Mouse (Mus musculus) neural tube, embryonic 14.5 days (tissue): ENCODE data around the gene Actn3. TPM values are rescaled to one million over a fixed set of nuclear protein-coding genes. Genes with fewer than 3 reads are reported as not detected.

Experiments
- ATAC-seq: fragments of 200-750 bp; cut with Nextera tagmentation; 2 replicates; pipeline ENCODE4 v1.8.0; 2017; ENCODE audit warnings: low read depth, mild to moderate bottlenecking, moderate TSS enrichment, moderate library complexity
- H3K27ac ChIP-seq: fragments of 300-500 bp; sonication (generic); 2 replicates; pipeline ENCODE4 v1.5.1; 2014; ENCODE audit warnings: low read depth, mild to moderate bottlenecking, control low read depth, low read length, moderate library complexity, mixed read lengths
- H3K27me3 ChIP-seq: fragments of 300-500 bp; sonication (generic); 2 replicates; pipeline ENCODE4 v1.6.1; 2014; ENCODE audit warnings: low read length; ENCODE audit not compliant: control insufficient read depth, insufficient read depth
- H3K36me3 ChIP-seq: fragments of 300-500 bp; sonication (generic); 2 replicates; pipeline ENCODE4 v1.6.1; 2014; ENCODE audit warnings: low read length, mixed read lengths; ENCODE audit not compliant: control insufficient read depth, insufficient read depth
- H3K4me1 ChIP-seq: fragments of 300-500 bp; sonication (generic); 2 replicates; pipeline ENCODE4 v1.6.1; 2014; ENCODE audit warnings: low read length; ENCODE audit not compliant: control insufficient read depth, insufficient read depth
- H3K4me2 ChIP-seq: fragments of 300-500 bp; sonication (generic); 2 replicates; pipeline ENCODE4 v1.6.1; 2014; ENCODE audit warnings: mild to moderate bottlenecking, low read depth, low read length, control low read depth
- H3K4me3 ChIP-seq: fragments of 300-500 bp; sonication (generic); 2 replicates; pipeline ENCODE4 v1.5.1; 2014; ENCODE audit warnings: low read depth, low read length, control low read depth, mixed read lengths
- H3K9ac ChIP-seq: fragments of 300-500 bp; sonication (generic); replicated peaks from 2 replicates; pipeline ENCODE4 v1.6.1; 2014; ENCODE audit warnings: low read depth, mild to moderate bottlenecking, control low read depth, low read length, mixed read lengths
- H3K9me3 ChIP-seq: fragments of 300-500 bp; sonication (generic); 2 replicates; pipeline ENCODE4 v1.6.1; 2016; ENCODE audit warnings: low read length; ENCODE audit not compliant: control insufficient read depth
- WGBS: fragments of 180-500 bp; shearing (Covaris S2); extraction: QIAGEN DNeasy Blood & Tissue Kit; methylation state at CpG from one replicate; pipeline ENCODE4 v1.1.7; 2014; 5-methylcytosine and 5-hydroxymethylcytosine counted together
- polyA plus RNA-seq: library from polyadenylated mRNA; unstranded; fragments of >200 nt; fragmentation: Nextera tagmentation; extraction: Ambion mirVana; gene quantifications from 2 replicates; pipeline ENCODE4 v1.2.1, GENCODE M21; 2014

Actn3 gene
- polyA plus RNA-seq, 1 experiment from 2014 or later = 2.8 TPM

GRCm38 (mm10) chr19:4849800-4850199 lies 27.9 kb downstream of the Actn3 start:
- no peak for ATAC-seq
- H3K36me3 ChIP-seq = no peaks in the 10 kb centered on the region
- WGBS = 43% methylated on average over 4 of the region's 4 CpGs
- no peak overlapping the region for H3K4me3 ChIP-seq
- H3K27me3 ChIP-seq = no peaks in the 10 kb centered on the region
- no peak overlapping the region for H3K9ac ChIP-seq
- H3K4me2 ChIP-seq = no peak overlapping the region
- H3K9me3 ChIP-seq = no peaks in the 10 kb centered on the region
- 0 out of 2 replicates have a peak, but pooled peaks cover 3% of the 10 kb centered on the region for H3K4me1 ChIP-seq
- H3K27ac ChIP-seq = no peak overlapping the region

DNA sequence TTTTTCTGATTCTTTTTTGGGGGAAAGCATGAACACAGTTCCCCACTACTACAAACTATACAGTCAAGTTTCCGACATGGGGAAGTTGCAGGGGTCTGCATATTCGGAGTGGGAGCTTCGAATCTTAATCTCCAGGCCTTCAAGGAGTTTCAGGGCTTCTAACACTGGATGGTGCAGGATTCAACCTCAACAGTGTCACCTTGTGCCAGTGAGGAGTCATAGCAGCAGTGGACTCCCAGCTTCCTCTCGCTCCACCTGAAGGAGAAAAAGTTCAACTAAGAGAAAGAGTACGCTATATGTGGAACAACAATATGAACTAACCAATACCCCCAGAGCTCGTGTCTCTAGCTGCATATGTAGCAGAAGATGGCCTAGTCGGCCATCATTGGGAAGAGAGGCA lies 30.2 kb downstream of the Actn3 start:
- Histone ChIP-seq H3K9me3 (no peaks in the 10 kb centered on the region), H3K4me3 (no peak overlapping the region), H3K4me2 (no peak overlapping the region), H3K27me3 (no peaks in the 10 kb centered on the region), H3K4me1 (no peaks in the 10 kb centered on the region), H3K36me3 (no peaks in the 10 kb centered on the region), H3K27ac (no peak overlapping the region), H3K9ac (no peak overlapping the region)
- no peak for ATAC-seq
- 39% methylated on average over 7 of the region's 7 CpGs for WGBS

- ATAC-seq = no peak
- WGBS = 75% methylated on average over 2 of the region's 2 CpGs
- Histone ChIP-seq H3K27ac (no peak overlapping the region), H3K4me1 (no peaks in the 10 kb centered on the region), H3K27me3 (no peaks in the 10 kb centered on the region), H3K4me3 (no peak overlapping the region), H3K36me3 (no peaks in the 10 kb centered on the region), H3K9ac (no peak overlapping the region), H3K4me2 (no peak overlapping the region), H3K9me3 (no peaks in the 10 kb centered on the region)
Observed at GRCm38 (mm10) chr19:4845846-4846245, 31.9 kb downstream of the Actn3 start.

DNA sequence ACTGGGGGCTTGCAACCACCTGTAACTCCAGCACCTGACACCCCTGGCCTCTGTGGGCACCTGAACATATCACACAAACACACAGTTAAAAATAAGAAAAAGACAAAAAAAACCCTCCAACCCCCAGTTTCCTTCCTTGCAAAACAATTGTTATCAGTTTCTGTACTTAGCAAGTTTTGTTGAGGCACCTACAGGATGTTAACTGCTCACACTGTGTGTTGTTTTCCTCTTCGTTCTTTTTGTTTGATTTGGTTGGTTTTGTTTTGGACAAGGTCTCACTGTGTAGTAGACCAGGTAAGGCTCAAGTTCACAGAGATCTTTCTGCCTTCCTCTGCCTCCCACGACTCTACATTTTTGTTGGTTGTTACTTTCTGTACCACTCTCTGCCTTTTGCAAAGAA lies 35.1 kb downstream of the Actn3 start:
- H3K4me3 ChIP-seq = no peak overlapping the region
- 73% methylated on average over 2 of the region's 2 CpGs for WGBS
- H3K36me3 ChIP-seq = no peaks in the 10 kb centered on the region
- H3K27me3 ChIP-seq = peaks cover 8% of the 10 kb centered on the region
- H3K4me1 ChIP-seq = peaks cover 7% of the 10 kb centered on the region
- H3K9ac ChIP-seq = no peak overlapping the region
- no peak overlapping the region for H3K27ac ChIP-seq
- ATAC-seq = no peak
- H3K4me2 ChIP-seq = no peak overlapping the region
- no peaks in the 10 kb centered on the region for H3K9me3 ChIP-seq

- ATAC-seq = no peak
- Histone ChIP-seq H3K27ac (no peak overlapping the region), H3K27me3 (peaks cover 8% of the 10 kb centered on the region), H3K4me2 (no peak overlapping the region), H3K4me1 (peaks cover 7% of the 10 kb centered on the region), H3K9ac (no peak overlapping the region), H3K4me3 (no peak overlapping the region), H3K9me3 (no peaks in the 10 kb centered on the region), H3K36me3 (no peaks in the 10 kb centered on the region)
- WGBS = 81% methylated on average over 9 of the region's 9 CpGs
Observed at GRCm38 (mm10) chr19:4840848-4841247, 36.9 kb downstream of the Actn3 start.

DNA sequence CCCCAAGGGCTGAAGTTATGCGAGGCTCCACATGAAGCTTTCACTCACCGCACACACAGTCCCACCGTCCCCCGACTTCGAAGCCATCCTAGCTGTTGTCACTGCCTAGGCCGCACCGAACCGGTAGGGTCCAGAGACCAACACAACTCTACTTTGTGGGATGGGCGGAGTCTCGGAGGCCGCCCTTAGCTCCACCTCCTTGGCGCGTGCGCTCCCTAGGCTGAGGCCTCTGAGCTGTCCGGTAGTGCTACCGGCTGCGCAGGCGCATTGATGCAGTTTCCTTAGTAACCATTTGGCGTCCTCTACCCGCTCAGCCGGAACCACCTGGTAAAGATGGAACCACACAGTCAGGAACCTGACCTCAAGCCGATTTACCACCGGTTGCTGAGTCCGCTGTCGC lies 38.6 kb downstream of the Actn3 start, which contains the start of the genes Ccs and Ccdc87:
Ccs (minus strand) TSS at position 184 of the 400 bp plus-strand sequence.
Ccdc87 (plus strand) TSS at position 218 of the 400 bp plus-strand sequence.
- no peaks in the 10 kb centered on the region for H3K9me3 ChIP-seq
- WGBS = 0% methylated on average over 25 of the region's 25 CpGs
- H3K27ac ChIP-seq = no peak within 1 kb of the TSS
- no peaks in the 10 kb centered on the region for H3K36me3 ChIP-seq
- peaks cover 7% of the 10 kb centered on the region for H3K4me1 ChIP-seq
- H3K9ac ChIP-seq = peak within 1 kb of the TSS; percentile 63
- peak within 1 kb of the TSS; percentile 48 for H3K4me3 ChIP-seq
- peak within 1 kb of the TSS; percentile 86 for H3K4me2 ChIP-seq
- H3K27me3 ChIP-seq = peaks cover 8% of the 10 kb centered on the region
- ATAC-seq = peak; percentile 99

DNA sequence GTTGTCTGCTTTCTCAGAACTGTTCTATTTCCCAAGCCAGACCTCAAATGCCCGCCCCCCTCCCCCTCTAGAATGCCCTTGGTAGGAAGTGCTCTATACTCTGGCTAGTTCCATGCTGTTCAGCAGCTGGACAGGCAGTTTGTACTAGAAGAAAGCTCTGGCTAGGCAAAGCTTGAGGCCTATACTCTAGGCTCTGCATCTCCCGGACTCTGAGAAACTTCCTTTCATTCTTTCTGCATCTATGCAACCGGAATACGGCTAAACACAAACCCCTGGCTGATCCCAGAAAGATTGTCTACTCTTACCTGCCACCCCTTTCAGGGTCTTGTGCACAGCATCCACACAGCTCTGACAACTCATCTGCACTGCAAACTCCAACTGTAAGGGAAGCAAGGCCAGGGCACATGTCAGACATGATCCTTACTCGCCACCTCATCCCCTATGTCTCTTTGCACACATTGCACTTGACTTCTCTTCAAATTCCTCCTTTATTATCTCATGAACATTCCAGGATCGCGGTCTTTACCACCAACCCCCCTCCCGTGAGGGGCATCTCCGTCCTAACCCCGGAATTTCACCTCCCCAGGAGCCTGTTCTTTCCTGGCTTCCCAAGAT lies 39.1 kb downstream of the Actn3 start:
- Histone ChIP-seq H3K4me2 (peak overlapping the region; percentile 86), H3K4me3 (peak overlapping the region; percentile 48), H3K4me1 (peaks cover 7% of the 10 kb centered on the region), H3K27me3 (peaks cover 8% of the 10 kb centered on the region), H3K9me3 (no peaks in the 10 kb centered on the region), H3K9ac (peak overlapping the region; percentile 63), H3K27ac (no peak overlapping the region), H3K36me3 (no peaks in the 10 kb centered on the region)
- peak; percentile 39; the same call in 1 of the 2 replicates for ATAC-seq
- WGBS = 35% methylated on average over 10 of the region's 10 CpGs

- no peaks in the 10 kb centered on the region for H3K36me3 ChIP-seq
- WGBS = 96% methylated on average over 6 of the region's 6 CpGs
- H3K9ac ChIP-seq = no peak overlapping the region
Observed at GRCm38 (mm10) chr19:4837049-4837448, 40.7 kb downstream of the Actn3 start.

GRCm38 (mm10) chr19:4836096-4836495 lies 41.6 kb downstream of the Actn3 start:
- H3K4me1 ChIP-seq = peaks cover 7% of the 10 kb centered on the region
- H3K4me3 ChIP-seq = no peak overlapping the region
- H3K9me3 ChIP-seq = no peaks in the 10 kb centered on the region
- H3K36me3 ChIP-seq = no peaks in the 10 kb centered on the region
- WGBS = 90% methylated on average over 2 of the region's 2 CpGs
- H3K27me3 ChIP-seq = peaks cover 8% of the 10 kb centered on the region
- H3K4me2 ChIP-seq = no peak overlapping the region
- H3K27ac ChIP-seq = no peak overlapping the region
- ATAC-seq = no peak
- H3K9ac ChIP-seq = no peak overlapping the region

More at GRCm38 (mm10) chr19:4837049-4837448, 40.7 kb downstream of the Actn3 start:
- Histone ChIP-seq H3K4me2 (no peak overlapping the region), H3K4me3 (no peak overlapping the region), H3K27me3 (peaks cover 8% of the 10 kb centered on the region), H3K27ac (no peak overlapping the region), H3K4me1 (peaks cover 7% of the 10 kb centered on the region), H3K9me3 (no peaks in the 10 kb centered on the region)
- ATAC-seq = no peak
